Comparison of ENCODE assay signal across 23 mouse cellular contexts in the genomic region with DNA sequence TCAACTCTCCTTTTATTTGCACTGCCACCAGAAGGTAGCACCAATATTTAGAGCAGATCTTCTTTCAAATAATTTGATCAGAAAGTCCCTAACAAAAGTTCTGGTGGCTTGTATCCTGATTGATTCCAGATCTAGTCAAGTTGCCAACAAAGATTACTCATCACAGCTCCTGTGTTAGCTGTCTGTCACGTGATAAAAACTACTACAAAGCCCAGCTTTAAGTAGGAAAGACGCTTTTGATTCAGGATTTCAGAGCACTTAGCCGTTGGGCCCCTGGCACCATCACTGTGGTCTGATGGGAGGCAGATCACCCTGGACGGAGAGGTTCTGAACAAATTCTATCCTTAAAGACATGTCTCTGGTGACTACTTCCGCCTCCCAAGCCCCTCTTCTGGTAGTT.
"Had no signal": no experiment of that assay in that cellular context is flagged by ENCODE, and none has a peak within 500 bp of the region (broad histone marks: within the 10 kb centered on the region; RNA-seq: fewer than 3 reads in every experiment).

No protein-coding gene starts in this region.

- H3K9me3 ChIP-seq: heart, embryonic 10.5 days; heart, embryonic 12.5 days; hindbrain, embryonic 10.5 days; hindbrain, embryonic 12.5 days; intestine, embryonic 15.5 days; limb, embryonic 13.5 days; limb, embryonic 15.5 days; liver, embryonic 12.5 days had no signal

- H3K4me2 ChIP-seq: heart, embryonic 12.5 days; hindbrain, embryonic 12.5 days; hindbrain, embryonic 14.5 days; intestine, embryonic 15.5 days; limb, embryonic 13.5 days; limb, embryonic 15.5 days; liver, embryonic 12.5 days had no signal

- H3K27ac ChIP-seq: heart, embryonic 10.5 days; hindbrain, embryonic 10.5 days; hindbrain, embryonic 12.5 days; hindbrain, embryonic 14.5 days; intestine, embryonic 15.5 days; limb, embryonic 13.5 days; limb, embryonic 15.5 days; liver, embryonic 12.5 days had no signal

- H3K9ac ChIP-seq: heart, embryonic 12.5 days; hindbrain, embryonic 12.5 days; hindbrain, embryonic 14.5 days; intestine, embryonic 15.5 days; limb, embryonic 13.5 days; limb, embryonic 15.5 days; liver, embryonic 12.5 days had no signal

- H3K4me1 ChIP-seq: intestine, embryonic 15.5 days; liver, embryonic 12.5 days had no signal

- H3K4me3 ChIP-seq: heart, embryonic 10.5 days; heart, embryonic 12.5 days; hindbrain, embryonic 10.5 days; hindbrain, embryonic 12.5 days; intestine, embryonic 15.5 days; limb, embryonic 13.5 days; limb, embryonic 15.5 days; liver, embryonic 12.5 days had no signal

- H3K36me3 ChIP-seq: heart, embryonic 10.5 days; heart, embryonic 12.5 days; hindbrain, embryonic 10.5 days; hindbrain, embryonic 12.5 days; intestine, embryonic 15.5 days; limb, embryonic 13.5 days; limb, embryonic 15.5 days; liver, embryonic 12.5 days had no signal

- H3K27me3 ChIP-seq: heart, embryonic 12.5 days; hindbrain, embryonic 12.5 days; intestine, embryonic 15.5 days; limb, embryonic 13.5 days; limb, embryonic 15.5 days; liver, embryonic 12.5 days had no signal

- ATAC-seq: hindbrain, embryonic 16.5 days; inflammation-experienced regulatory T-cells, adult 6 months; intestine, embryonic 15.5 days; intestine, postnatal 0 days; liver, embryonic 12.5 days had no signal

- DNase-seq: gastrocnemius, postnatal 14 days; gastrocnemius, postnatal 36 days; heart, adult 18-20 months; heart, postnatal 10 days; heart, postnatal 4 days; kidney, adult 18-20 months; kidney, adult 8-10 months; kidney, postnatal 10 days; kidney, postnatal 36 days; layer of hippocampus, adult 9-11 months; layer of hippocampus, postnatal 36 days had no signal
